Mouse (Mus musculus): ENCODE measurements around the gene Atxn1. TPM values are rescaled to one million over a fixed set of nuclear protein-coding genes. Genes with fewer than 3 reads are reported as not detected.

Gene Atxn1
- polyA plus RNA-seq, 1 experiment from 2014 or later, result 1.6 TPM

DNA sequence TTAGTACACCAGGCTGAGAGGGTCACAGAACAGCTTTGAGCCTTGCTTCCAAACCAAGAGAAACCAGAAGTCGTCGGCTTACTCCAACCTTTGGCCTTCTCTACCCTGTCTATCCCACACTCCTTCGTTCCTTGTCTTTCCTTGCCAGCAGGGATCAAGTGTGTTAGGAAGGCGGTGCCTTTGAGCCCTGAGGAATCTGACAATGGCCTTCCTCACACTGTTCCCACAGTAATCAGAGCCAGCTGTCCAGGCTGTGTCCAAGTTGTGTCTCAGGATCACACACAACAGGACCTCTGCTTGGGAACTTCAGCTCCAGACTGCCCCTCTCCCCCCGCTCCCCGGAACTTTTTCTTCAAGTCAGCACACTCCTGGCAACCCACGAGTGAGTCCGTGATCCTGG is 215.6 kb downstream of the Atxn1 start:
- WGBS, result 78% methylated on average over 8 of the region's 8 CpGs
- no peak for DNase-seq (ENCODE audit: extremely low spot score, low spot score)
- no peaks in the 10 kb centered on the region for H3K27me3 ChIP-seq (ENCODE audit: poor library complexity, severe bottlenecking)

DNA sequence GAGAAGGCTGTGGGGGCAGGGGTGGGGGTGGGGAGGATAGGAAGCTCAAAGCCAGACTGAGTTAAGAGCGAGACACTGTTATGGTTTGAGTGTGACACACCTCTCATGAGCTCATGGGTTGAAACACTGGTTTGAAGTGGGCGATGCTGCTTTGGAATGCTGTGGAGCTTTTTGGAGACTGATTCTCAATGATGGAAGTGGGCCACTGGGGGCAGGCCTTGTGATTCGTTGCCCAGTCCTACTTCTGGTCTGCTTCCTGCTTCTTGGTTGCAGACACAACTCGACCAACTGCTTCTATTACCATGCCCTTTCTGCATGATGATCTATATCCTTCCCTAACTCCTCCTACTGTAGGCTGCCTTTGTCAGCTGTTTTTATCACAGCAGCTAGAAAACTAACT is 216.1 kb downstream of the Atxn1 start:
- DNase-seq (ENCODE audit: extremely low spot score, low spot score), result no peak
- H3K27ac ChIP-seq, result 0 out of 2 replicates have a peak overlapping the region, but pooled peaks have one; percentile 51
- no peaks in the 10 kb centered on the region for H3K36me3 ChIP-seq (replicated peaks)
- 85% methylated on average over 4 of the region's 4 CpGs for WGBS
- no peak overlapping the region for H3K4me3 ChIP-seq
- H3K9me3 ChIP-seq, result no peaks in the 10 kb centered on the region
- H3K4me1 ChIP-seq, result peaks cover 37% of the 10 kb centered on the region
- no peaks in the 10 kb centered on the region for H3K27me3 ChIP-seq (ENCODE audit: poor library complexity, severe bottlenecking)

More for the DNA sequence above, 215.6 kb downstream of the Atxn1 start:
- Histone ChIP-seq H3K9me3 (no peaks in the 10 kb centered on the region), H3K4me1 (peaks cover 33% of the 10 kb centered on the region), H3K36me3 (replicated peaks) (no peaks in the 10 kb centered on the region), H3K4me3 (no peak overlapping the region), H3K27ac (peak overlapping the region; percentile 51; the same call in 1 of the 2 replicates)

DNA sequence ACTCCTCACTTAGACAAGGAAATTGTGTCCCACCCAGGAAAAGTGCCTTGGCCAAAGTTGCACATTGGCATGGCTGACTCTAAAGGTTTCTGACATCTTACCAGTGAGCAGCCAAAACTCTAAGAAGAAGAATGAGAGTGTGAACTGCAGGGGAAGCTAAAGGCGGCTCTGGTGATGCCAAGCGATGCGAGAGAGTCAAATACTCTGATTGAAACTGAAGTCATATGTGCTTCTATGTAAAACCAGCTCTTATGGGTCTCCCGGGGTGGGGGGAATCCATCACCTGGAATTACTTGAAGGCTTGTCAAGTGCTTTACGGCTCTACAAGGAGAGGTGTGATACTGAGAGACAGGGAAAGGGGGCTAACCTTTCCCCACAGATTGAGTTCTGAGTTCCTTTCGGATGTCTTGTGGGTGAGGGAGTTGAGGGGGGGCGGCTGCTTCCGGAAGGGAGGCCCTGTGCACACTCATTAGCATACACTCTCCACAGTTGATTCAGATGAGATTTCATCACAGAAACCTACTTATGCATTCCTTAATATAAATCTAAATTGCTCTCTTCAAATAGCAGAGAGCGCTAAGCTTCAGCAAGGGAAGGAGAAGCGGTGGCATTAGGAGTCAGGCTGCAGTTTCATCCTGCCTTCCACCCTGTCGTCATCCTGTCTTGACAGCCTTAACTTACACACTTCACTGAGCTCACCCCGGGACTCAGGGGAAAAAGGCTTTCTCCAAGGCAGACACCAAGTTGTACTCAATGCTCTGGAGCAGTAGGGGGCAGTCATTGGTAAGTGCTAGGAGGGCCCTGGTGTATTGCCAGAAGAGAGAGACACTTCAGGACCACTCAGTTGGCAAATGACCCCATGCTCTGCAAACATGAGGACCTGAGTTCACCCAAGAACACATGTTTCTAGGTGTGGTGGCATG is 218.7 kb downstream of the Atxn1 start:
- no peaks in the 10 kb centered on the region for H3K9me3 ChIP-seq
- 74% methylated on average over 12 of the region's 12 CpGs for WGBS
- no peak overlapping the region for H3K4me3 ChIP-seq
- no peaks in the 10 kb centered on the region for H3K36me3 ChIP-seq (replicated peaks)
- no peaks in the 10 kb centered on the region for H3K27me3 ChIP-seq (ENCODE audit: poor library complexity, severe bottlenecking)
- DNase-seq (ENCODE audit: extremely low spot score, low spot score), result no peak
- H3K4me1 ChIP-seq, result peaks cover 42% of the 10 kb centered on the region
- H3K27ac ChIP-seq, result no peak overlapping the region

DNA sequence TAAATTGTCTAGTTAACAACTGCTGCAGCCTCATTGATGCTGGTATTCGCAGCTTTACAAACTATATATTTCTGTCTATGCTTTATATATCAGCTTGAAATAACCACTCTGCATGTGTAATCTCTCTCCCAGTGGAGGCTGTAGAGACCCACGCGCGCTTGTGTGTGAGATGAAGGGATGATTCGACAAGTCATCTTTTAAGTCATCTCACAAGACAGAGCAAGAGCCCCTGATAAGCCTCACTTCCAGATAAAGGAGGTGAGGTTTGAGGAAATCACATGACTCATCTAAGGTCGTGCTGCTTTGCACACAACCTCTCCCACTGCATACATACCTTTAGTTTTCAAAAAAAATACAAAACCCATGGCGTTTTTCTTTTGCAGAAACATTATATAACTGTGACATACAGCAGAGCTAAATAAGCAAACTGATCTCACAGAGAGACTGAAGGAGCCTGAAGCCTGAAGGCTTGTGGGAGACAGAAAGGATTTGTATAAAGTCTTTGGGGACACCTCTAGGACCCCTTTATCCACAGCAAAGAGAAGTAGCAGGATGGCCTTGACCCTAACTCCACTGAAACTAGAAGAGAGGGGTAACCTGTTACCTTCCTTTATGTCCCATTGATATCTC is 219.9 kb downstream of the Atxn1 start:
- no peak for DNase-seq (ENCODE audit: extremely low spot score, low spot score)
- no peak overlapping the region for H3K4me3 ChIP-seq
- H3K4me1 ChIP-seq, result peaks cover 34% of the 10 kb centered on the region
- H3K9me3 ChIP-seq, result no peaks in the 10 kb centered on the region
- WGBS, result 91% methylated on average over 7 of the region's 7 CpGs
- no peaks in the 10 kb centered on the region for H3K27me3 ChIP-seq (ENCODE audit: poor library complexity, severe bottlenecking)
- no peaks in the 10 kb centered on the region for H3K36me3 ChIP-seq (replicated peaks)
- no peak overlapping the region for H3K27ac ChIP-seq

DNA sequence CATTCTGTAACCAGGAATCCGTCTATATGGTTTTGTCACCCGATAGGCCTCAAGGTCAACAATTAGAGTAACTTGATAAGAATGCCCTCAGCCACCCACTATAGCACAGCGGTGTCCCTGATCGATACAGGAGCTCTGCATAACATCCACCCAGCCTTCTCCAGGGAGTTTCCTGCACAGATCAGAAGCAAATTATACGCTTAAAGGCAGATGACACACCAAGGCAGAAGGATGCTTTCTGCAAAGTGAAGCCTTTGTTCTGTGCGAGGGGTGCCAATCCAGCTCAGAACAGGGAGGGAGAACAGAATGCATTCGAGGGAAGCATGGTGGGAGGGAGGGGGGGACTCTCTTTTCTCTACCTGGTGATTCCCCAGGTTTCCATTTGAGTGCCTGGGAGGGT is 221.0 kb downstream of the Atxn1 start:
- no peak for DNase-seq (ENCODE audit: extremely low spot score, low spot score)
- Histone ChIP-seq H3K9me3 (no peaks in the 10 kb centered on the region), H3K27ac (no peak overlapping the region), H3K4me3 (no peak overlapping the region), H3K27me3 (ENCODE audit: poor library complexity, severe bottlenecking) (no peaks in the 10 kb centered on the region), H3K4me1 (peaks cover 23% of the 10 kb centered on the region), H3K36me3 (replicated peaks) (no peaks in the 10 kb centered on the region)
- 58% methylated on average over 7 of the region's 7 CpGs for WGBS

DNA sequence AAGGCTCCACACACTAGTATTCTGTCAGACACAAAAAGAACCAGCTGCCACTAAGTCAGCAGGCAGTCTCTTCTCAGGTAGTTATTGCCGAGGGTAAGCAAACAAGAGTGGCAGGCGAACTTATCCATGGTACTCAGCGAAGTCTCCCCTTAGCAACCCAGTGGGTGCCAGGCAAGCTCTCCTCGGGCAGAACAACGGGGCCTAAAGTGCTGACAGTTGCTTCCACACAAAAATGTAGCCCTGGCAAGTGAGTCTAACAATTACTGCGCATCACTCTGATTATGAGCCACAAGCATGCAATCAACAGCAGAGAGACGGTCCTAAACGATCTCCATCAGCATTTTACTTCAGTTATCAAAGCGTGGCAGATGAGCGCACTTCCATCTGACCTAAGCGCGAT is 224.4 kb downstream of the Atxn1 start:
- Histone ChIP-seq H3K9me3 (no peaks in the 10 kb centered on the region), H3K4me3 (no peak overlapping the region), H3K4me1 (peaks cover 10% of the 10 kb centered on the region), H3K27me3 (ENCODE audit: poor library complexity, severe bottlenecking) (no peaks in the 10 kb centered on the region), H3K36me3 (replicated peaks) (no peaks in the 10 kb centered on the region), H3K27ac (no peak overlapping the region)
- WGBS, result 91% methylated on average over 12 of the region's 12 CpGs
- DNase-seq (ENCODE audit: extremely low spot score, low spot score), result no peak

DNA sequence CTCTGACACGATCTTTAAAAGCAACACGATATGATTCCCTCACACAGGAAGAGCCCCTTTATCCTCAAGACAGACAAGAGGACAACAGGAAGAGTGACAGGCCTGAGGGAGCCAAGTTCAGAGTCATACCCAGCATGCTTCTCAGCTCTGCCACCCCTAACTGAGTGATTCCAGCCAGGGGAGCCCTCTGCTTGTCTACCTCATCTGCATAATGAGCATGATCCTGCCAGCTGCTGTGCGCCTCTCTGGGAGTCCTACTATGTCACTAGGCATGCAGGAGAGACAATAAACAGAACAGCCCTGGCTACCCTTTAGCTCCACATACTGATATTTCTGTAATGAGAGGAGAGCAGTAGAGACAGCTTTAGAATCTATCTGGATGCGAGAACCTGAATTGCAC is 228.6 kb downstream of the Atxn1 start:
- Histone ChIP-seq H3K27me3 (ENCODE audit: poor library complexity, severe bottlenecking) (no peaks in the 10 kb centered on the region), H3K27ac (no peak overlapping the region), H3K4me1 (no peaks in the 10 kb centered on the region), H3K9me3 (no peaks in the 10 kb centered on the region), H3K4me3 (no peak overlapping the region), H3K36me3 (replicated peaks) (no peaks in the 10 kb centered on the region)
- DNase-seq (ENCODE audit: extremely low spot score, low spot score), result no peak
- WGBS, result 81% methylated on average over 4 of the region's 4 CpGs

DNA sequence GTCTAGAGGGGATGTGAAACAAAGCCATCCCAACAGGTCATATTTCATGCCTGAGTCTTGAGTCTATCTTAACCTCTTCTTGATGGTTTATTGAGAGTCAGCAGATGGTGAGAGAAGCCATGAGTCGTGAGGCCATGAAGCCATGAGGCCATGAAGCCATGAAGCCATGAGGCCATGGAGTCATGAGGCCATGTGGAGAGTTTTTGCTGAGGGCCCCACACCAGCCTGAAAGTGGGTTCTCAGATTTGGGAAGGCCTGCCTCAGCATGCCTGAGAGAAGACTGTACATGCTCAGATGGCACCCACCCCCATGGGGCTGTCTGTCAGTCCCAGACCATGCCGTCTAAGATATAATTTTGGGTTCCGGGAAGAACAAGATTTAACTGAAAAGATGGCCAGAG is 229.0 kb downstream of the Atxn1 start:
- no peaks in the 10 kb centered on the region for H3K36me3 ChIP-seq (replicated peaks)
- DNase-seq (ENCODE audit: extremely low spot score, low spot score), result no peak
- 91% methylated on average over 3 of the region's 3 CpGs for WGBS

DNA sequence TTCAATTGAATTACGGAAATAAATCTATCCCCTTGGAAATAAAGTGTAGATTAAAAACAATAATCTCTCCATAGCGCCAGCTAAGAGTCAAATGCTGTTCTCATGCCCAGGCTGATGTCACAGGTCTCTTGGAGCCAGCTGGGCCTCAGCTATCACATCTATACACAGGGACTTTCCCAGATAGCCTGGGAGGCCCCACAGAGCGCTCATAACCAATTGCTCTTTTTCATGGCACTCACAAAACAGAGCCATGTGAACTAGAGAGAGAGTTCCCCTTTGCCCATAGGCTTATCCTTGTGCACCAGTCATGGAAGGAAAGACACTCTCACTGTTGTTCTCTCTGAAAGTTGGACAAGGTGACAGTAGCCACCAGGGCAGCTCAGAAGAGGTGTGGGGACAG is 230.3 kb downstream of the Atxn1 start:
- no peak overlapping the region for H3K27ac ChIP-seq
- DNase-seq (ENCODE audit: extremely low spot score, low spot score), result no peak
- H3K27me3 ChIP-seq (ENCODE audit: poor library complexity, severe bottlenecking), result no peaks in the 10 kb centered on the region
- H3K4me1 ChIP-seq, result no peaks in the 10 kb centered on the region
- H3K36me3 ChIP-seq (replicated peaks), result no peaks in the 10 kb centered on the region
- no peaks in the 10 kb centered on the region for H3K9me3 ChIP-seq
- H3K4me3 ChIP-seq, result no peak overlapping the region
- 93% methylated on average over 3 of the region's 3 CpGs for WGBS

More for the DNA sequence above, 229.0 kb downstream of the Atxn1 start:
- Histone ChIP-seq H3K9me3 (no peaks in the 10 kb centered on the region), H3K4me1 (no peaks in the 10 kb centered on the region), H3K27ac (no peak overlapping the region), H3K4me3 (no peak overlapping the region), H3K27me3 (ENCODE audit: poor library complexity, severe bottlenecking) (no peaks in the 10 kb centered on the region)

DNA sequence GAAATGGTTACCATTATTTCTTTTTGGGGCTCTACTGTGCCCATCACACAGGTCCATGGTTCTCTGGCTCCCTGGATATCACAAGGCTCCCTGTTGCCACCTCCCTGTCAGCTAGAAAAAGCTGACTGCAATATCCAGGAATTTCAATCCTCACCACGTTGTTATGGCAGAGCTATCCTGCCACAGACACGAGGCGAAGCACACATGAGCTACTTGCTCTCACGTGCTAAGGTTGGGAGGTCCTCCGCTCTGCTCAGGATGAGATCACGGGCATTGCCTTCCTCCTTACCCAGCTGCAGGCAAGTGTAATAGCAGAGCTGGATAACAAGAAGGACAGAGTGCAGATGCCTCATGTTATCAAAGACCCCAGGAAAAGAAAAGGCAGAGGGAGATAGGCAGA is 232.2 kb downstream of the Atxn1 start:
- H3K27me3 ChIP-seq (ENCODE audit: poor library complexity, severe bottlenecking), result no peaks in the 10 kb centered on the region
- no peak overlapping the region for H3K4me3 ChIP-seq
- WGBS, result 83% methylated on average over 6 of the region's 6 CpGs
- H3K4me1 ChIP-seq, result no peaks in the 10 kb centered on the region
- no peak for DNase-seq (ENCODE audit: extremely low spot score, low spot score)
- H3K9me3 ChIP-seq, result no peaks in the 10 kb centered on the region
- H3K27ac ChIP-seq, result no peak overlapping the region
- H3K36me3 ChIP-seq (replicated peaks), result no peaks in the 10 kb centered on the region

DNA sequence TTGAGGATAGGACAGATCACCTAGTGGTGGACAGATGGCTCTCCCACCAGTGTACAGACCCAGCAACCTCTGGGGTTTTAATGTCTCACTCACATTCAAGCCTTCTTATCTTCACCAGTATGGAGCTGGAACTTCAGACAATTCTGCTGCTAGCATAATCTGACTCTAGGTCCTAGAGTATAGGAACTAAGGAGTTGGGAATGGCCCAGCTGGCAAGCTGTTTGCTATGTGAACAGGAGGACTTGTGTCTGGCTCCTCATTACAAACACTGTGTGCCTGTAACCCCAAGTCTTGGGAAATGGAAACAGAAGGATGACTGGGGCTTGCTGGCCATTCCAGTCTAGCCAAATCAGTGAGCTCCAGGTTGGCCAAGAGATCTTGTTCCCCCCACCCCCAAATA is 237.9 kb downstream of the Atxn1 start:
- no peaks in the 10 kb centered on the region for H3K36me3 ChIP-seq (replicated peaks)
- no peak overlapping the region for H3K4me3 ChIP-seq
- peaks cover 5% of the 10 kb centered on the region; the same call in 1 of the 2 replicates for H3K4me1 ChIP-seq
- no peak for DNase-seq (ENCODE audit: extremely low spot score, low spot score)
- no peak overlapping the region for H3K27ac ChIP-seq
- H3K27me3 ChIP-seq (ENCODE audit: poor library complexity, severe bottlenecking), result no peaks in the 10 kb centered on the region
- no peaks in the 10 kb centered on the region for H3K9me3 ChIP-seq

DNA sequence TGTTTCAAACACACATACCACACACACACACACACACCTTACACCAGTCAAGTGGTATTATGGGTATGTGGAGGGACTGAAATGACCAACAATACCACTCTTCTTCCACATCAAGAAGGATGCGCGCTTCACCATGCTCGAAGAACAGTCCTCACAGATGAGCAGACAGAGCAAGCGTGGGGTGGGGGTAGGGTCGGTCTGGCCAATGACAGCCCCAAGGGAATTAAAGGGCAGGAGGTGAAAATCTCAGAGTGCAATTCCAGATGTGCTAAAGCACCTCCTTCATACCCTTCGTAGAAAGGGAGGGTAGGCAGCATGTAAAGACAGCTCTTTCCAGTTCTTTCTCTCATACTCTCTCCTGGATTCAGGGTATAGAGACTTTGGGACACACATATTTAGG is 238.6 kb downstream of the Atxn1 start:
- peaks cover 5% of the 10 kb centered on the region; the same call in 1 of the 2 replicates for H3K4me1 ChIP-seq
- H3K9me3 ChIP-seq, result no peaks in the 10 kb centered on the region
- DNase-seq (ENCODE audit: extremely low spot score, low spot score), result no peak
- no peaks in the 10 kb centered on the region for H3K36me3 ChIP-seq (replicated peaks)
- H3K4me3 ChIP-seq, result no peak overlapping the region
- H3K27ac ChIP-seq, result no peak overlapping the region
- WGBS, result 76% methylated on average over 6 of the region's 6 CpGs
- no peaks in the 10 kb centered on the region for H3K27me3 ChIP-seq (ENCODE audit: poor library complexity, severe bottlenecking)

All from forebrain, embryonic 10.5 days (tissue).